Mouse (Mus musculus) embryo, embryonic 10 days (tissue): ENCODE data around the gene Trappc13.
"Not testable (repeated sequence)": the region's sequence is repeated elsewhere in the genome, so short reads cannot be mapped to it uniquely, and the experiment has no call there.

Source experiments
- DNase-seq: peaks from one replicate; pipeline ENCODE4 v3.0.0-alpha.2; 2015; ENCODE audit warnings: low spot score

Gene Trappc13

GRCm38 (mm10) chr13:104177796-104178649 lies at the start of gene Trappc13:
TSS of gene Trappc13 (minus strand) at chr13:104178469.
- peak; percentile 65 for DNase-seq

DNA sequence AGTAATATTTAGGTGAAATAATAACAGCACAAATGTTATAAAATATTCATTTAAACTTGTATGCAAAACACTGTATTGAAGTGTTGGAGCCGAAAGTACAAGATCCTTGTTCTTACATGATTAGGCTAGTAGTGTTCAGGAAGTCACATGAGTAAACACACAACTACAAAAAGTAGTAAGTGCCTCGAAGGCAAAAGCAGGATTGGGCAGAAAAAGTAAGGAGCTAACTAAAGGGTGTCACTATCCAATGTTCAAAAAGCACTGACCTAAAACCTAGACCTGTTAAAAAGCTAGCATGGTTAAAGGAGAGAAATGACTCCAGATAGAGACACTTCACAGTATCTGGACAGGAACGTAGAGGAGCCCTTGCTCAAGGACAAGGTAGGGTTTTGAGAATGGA lies 49.2 kb upstream of the Trappc13 start:
- DNase-seq: no peak

- DNase-seq: no peak
These were observed 26.0 kb upstream of the Trappc13 start for GRCm38 (mm10) chr13:104204313-104204712.

DNA sequence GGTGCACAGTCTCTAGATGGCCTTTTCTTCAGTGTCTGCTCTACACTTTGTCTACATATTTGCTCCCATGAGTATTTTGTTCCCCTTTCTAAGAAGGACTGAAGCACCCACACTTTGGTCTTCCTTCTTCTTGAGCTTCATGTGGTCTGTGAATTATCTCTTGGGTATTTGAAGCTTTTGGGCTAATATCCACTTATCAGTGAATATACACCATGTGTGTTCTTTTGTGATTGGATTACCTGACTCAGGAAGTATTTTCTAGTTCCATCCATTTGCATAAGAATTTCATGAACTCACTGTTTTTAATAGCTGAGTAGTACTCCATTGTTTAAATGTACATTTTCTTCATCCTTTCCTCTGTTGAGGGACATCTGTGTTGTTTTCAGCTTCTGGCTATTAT lies 17.6 kb upstream of the Trappc13 start:
- not testable (repeated sequence) for DNase-seq

- DNase-seq: no peak
These were observed 9.1 kb upstream of the Trappc13 start for GRCm38 (mm10) chr13:104187357-104187756.

DNA sequence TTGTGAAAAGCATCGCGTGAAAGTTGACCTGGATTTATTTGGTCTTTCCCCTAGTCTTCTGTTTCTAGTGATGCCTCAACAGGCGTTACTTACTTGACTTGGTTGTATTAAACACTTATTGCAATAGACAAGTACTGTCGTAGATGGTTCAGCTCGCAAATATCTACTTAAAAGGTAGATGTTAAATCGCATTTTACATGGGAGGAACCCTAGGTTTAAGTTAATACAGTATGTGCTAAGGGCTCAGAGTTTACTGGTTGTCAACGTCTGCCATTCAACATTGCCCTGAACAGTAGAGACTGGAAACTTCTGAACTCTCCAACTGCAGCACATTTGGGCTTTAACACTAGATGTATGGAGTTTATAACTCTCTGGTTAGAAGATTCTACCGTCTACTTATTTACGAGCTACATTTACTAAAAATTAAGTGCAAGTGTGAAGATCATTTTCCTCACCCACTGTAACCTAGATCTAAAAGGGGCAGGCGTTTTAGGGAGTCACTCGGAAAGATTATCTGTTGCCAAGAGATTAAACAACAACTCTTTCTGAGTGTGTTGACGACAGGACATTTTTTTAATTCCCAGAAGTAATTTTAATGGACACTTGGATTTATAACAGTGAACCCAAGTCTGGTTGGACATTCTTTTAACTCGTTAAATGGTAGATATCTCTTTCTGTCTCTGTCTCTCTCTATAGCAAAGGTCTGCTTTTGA lies 1.1 kb upstream of the Trappc13 start:
- no peak for DNase-seq

DNA sequence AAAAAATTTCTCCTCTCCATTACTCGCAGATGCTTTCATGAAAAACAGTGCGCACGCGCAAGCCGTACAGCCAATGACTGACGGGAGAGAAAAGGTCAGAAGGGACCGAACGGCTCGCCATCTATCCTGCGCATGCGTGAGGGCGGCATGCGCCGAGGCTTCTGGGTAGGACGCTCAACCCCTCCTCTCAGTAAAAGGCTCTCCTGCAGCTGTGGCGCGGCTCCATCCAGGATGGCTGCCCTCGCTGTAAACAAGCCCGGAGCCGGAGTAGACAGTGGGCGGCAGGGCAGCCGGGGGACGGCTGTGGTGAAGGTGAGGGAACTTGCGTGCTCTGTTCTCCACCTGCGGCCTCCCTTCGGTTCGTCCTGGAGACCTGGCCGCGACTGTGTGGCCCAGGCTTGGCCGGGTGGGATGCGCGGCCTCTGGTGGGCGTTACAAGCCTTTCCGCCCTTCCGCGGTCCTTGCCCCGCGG lies 417 bp upstream of the Trappc13 start, which contains the start of gene Trim23:
Trim23 (plus strand) TSS at position 148 of the 472 bp plus-strand sequence.
- DNase-seq: peak; percentile 100

DNA sequence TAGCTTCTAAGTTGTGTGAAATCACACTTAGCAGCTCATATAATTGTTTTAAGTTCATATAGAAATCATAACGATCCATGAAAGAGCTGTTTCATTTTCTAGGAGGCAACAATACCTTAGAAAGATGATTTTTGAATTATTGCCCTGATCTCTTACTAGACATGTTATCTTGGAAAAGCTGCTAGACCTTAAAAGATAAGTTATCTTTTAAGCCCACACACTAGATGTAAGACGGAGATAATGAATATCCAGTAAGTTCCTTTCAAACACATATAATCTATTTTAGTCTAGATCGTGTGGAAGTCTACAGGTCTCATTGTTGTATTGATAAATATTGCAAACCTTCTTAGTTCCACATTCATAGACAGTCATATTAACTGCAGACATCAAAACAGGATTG lies 1.4 kb downstream of the Trappc13 start:
- DNase-seq: no peak

DNA sequence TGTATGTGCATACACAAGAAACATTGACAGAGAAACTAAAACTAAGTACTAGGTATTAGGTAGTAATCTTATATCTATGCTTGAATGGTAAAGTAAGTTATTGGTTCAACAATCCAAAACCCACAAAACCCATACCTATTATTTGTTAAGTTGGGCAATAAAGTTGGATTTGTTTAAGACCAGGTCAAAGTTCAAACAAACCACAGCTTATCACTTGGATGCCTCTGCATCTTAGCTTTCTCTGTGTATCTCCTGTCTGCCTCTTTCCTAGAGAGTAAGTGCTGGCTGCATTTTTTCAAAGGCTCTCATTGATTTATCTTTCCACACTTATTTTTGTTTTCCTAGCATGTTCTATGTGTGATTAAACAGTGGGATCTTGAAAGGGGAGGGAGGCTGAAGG lies 5.8 kb downstream of the Trappc13 start:
- DNase-seq: no peak

DNA sequence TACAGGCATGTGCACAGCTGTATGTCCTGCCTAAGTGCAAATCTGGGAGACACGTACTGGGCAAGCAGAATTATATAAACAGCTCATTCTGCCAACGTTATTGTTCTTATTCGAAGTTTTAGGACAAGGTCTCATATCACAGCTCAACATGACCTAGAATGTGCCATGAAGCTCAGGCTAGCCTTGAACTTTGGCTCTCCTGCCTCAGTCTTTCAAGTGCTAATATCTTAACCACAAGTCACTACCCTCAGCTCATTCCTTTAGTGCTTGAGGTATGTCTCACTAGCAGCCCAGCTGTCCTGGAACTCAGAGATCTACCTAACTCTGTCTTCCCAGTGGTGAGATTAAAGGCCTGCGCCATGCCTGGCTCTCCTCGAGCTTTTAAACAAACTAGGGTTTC lies 6.6 kb downstream of the Trappc13 start:
- DNase-seq: no peak

- DNase-seq: no peak
These were observed 22.6 kb downstream of the Trappc13 start for GRCm38 (mm10) chr13:104155686-104156085.

DNA sequence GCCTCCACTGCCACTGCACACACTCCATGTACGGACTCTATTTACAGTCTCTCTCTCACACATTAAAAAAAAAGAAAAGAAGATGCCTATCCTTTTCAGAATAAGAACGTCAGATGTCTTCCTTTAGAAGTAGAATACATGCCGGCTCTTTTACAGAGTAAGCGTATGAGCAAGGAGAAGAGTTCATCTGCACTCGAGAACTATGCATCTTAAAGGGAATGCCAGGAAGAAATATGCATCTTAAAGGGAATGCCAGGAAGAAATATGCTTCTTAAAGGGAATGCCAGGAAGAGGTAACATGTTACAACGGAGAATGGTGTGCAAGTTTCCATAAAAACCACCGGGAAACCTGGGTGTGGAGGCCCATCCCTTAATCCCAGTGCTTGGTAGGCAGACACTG lies 23.2 kb downstream of the Trappc13 start:
- DNase-seq: no peak

DNA sequence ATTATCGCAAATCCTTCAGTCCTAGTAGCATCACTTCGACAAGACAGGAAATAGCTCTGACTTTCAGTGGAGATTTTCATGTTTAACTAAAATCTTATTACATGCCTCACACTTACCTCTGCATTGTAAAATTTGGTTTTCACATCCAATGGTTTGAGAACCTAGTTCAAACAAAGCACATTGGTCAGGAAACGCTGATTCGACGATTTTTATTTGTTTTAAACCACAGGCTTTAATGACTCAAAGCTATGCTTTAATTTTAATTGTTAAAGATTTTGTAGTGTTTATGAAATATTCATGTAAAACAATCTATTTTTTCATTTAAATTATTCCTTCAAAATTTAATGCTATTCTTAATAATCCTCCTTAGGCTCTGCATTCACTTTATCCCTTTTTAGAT lies 24.1 kb downstream of the Trappc13 start:
- no peak for DNase-seq

DNA sequence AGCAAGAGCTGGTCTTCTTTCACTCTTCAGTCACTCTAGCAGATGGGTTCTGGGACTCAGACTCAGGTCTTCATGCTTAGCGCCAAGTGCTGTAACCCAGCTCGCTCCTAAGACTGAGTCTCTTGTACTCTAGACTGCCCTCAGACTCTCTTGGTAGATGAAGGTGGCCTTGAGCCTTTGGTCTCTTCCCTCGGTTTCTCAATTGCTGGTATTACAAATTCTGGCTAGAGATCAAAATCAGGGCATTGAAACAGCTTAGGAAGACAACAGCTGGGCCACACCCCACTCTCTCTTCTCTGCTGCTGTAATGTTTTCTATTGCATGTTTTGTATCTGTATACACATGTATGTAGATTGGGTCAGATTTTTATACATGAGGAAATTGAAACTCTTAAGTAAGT lies 32.6 kb downstream of the Trappc13 start:
- DNase-seq: no peak

- DNase-seq: no peak
These were observed 33.4 kb downstream of the Trappc13 start for GRCm38 (mm10) chr13:104144871-104145270.

DNA sequence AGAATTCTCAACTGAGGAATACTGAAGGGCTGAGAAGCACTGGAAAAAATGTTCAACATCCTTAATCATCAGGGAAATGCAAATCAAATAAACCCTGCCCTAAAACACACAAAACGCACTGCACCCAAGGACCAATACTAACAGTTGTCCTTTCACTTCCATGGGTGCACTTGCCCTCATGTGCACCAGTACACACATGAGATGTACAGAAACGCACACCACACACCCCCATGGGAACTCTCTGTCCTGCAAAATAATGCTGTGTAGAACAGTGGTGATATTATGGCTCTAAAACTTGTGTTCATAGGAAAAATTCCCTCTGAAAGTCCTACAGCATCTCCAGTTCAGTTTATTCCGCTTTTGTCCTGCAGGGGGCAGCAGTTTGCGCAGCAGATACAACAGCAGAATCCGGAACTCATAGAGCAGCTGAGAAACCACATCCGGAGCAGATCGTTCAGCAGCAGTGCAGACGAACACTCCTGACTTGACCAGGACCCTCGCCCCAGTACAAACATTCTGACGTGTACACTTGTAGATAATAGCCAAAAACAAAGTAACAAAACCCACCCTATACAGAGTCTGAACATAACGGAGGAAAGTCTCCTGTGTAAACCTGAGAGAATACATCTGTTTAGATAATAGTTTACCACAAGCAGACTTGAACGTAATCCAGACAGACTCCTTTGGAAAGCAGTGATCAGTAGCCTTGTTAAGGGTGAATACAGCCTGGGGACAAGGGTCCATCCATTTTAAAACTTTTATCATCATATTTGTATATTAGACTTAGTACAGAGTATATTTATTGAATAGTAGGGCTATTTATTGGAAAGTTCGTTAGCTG lies 38.7 kb downstream of the Trappc13 start:
- peak; percentile 83 for DNase-seq

GRCm38 (mm10) chr13:104134510-104135085 lies 43.7 kb downstream of the Trappc13 start:
- DNase-seq: no peak

DNA sequence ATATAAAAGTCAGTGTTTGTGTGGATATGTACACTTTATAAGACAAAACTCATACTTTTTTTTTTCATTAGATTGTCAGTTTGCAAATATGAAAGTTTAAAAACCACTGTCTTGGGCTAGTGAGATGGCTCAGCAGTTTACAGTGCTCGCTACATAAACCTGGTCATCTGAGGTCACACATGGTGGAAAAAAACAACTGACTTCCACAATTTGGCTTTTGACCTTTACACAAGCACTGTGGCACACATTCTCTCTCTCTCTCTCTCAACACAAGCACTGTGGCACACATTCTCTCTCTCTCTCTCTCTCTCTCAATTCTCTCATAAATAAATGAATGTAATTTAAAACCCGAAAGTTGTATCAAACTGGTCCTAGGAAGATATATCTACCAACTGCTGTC lies 45.7 kb downstream of the Trappc13 start:
- DNase-seq: no peak

GRCm38 (mm10) chr13:104123662-104124381 lies 54.4 kb downstream of the Trappc13 start:
- DNase-seq: no peak

- DNase-seq: no peak
These were observed 56.0 kb downstream of the Trappc13 start for GRCm38 (mm10) chr13:104122078-104122840.
